Mouse (Mus musculus) gastrocnemius, adult 18-20 months (tissue): ENCODE data around the gene Olfr49. TPM values are rescaled to one million over a fixed set of nuclear protein-coding genes. Genes with fewer than 3 reads are reported as not detected.

Experiments used
- DNase-seq: peaks from one replicate; pipeline ENCODE4 v3.0.0; 2021; ENCODE audit warnings: low spot score
- total RNA-seq, 2 experiments: library from RNA; stranded (reverse); gene quantifications; 2 replicates each; pipeline ENCODE4 v1.2.3; 2021

The Olfr49 gene
- total RNA-seq, 2 experiments from 2014 or later = not detected

DNA sequence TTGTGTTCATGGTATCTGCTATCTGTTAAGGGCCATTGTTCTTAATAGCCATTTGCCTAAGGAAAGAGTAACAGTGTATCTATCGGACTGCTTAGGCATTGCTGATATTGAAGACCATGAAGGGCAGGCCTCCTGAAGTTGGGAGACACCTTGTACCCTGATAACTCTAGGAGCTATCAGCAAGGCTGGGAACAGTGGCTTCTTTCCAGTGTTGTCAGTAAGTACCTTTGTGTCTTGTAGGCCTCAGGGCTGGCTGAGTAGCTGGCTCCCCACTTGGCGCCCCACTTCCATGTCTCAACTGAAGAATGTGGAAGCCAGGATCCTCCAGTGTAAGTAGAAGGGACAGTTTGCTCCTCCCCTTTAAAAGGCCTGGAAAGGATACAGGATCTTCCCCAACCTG, 23.4 kb downstream of the Olfr49 start:
- no peak for DNase-seq

GRCm38 (mm10) chr14:54260196-54260595, 24.5 kb downstream of the Olfr49 start:
- no peak for DNase-seq

DNA sequence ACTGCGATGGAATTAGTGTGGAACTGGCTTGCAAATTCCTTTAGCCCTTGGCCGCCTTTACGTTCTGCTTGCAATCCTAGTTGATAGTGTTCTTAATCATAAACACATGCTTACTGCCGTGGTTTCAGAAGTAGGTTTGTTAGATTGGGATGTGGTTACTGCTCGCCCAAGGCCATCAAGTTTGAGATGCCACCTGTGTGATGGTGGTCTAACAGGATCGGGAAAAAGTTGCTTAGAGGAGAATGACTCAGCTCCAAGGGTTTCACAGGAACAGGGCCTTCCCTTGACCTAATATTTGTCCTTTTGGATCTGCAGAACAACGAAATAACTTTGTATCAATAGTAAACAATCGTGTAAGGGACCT, 25.0 kb downstream of the Olfr49 start:
- no peak for DNase-seq

GRCm38 (mm10) chr14:54259003-54259721, 25.6 kb downstream of the Olfr49 start:
- peak; percentile 95 for DNase-seq

GRCm38 (mm10) chr14:54258131-54258670, 26.5 kb downstream of the Olfr49 start:
- no peak for DNase-seq

DNA sequence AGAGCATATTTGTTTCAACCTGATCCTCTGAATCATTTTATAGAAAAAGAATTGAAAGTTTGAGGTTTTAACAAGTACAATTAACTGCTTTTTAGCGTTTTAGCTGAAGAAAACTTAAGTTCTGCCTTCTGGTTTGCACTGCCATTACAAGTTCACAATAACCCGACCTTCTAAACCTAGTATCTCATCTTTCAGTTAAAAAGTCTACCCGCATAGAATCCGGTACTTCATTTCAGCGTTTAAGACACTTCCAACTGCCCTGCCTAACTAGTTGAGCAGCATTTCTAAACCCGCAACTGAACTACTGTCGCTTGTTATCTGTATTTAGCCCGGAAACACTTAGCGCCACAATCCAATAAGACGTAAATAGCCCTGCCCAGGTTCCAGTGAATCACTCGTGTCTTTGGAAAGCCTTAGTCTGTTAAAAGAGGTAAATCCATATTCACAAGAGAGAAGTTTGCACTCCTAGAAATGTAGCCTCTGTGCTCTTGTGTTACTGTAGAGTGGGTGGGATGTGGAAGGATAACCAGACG, 30.0 kb downstream of the Olfr49 start:
- no peak for DNase-seq

DNA sequence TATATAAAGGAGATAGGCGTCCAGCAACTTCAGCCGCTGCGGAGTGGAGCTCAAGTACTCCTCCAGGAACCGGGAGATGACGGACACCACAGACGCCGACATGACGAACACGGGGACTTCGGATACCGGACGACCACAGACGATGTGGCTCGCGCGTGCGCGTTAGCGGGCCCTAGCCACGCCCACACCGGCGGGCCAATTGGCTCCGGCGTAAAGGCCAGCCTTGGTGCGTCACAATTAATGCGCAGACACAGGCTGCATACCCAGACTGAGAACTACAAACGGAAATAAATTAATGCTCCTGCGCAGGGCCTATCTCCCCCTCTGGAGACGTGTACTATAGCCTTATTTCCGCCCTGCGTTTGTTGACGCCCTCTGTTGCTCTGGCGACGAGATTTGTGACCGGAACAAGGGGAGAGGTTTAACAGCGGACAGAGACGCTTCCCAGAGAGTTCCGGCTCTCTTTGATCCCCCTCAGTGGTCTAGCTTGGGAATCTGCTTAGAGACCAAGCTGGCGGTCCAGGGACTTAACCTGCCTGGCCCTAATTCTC, 30.9 kb downstream of the Olfr49 start, which contains the start of the genes Dad1 and Abhd4:
Gene Dad1, minus strand, starts transcription at position 364 of the 551 bp plus-strand sequence.
Gene Abhd4, plus strand, starts transcription at position 448 of the 551 bp plus-strand sequence.
- DNase-seq = peak; percentile 98

- no peak for DNase-seq
Measured at GRCm38 (mm10) chr14:54250122-54250521, 34.6 kb downstream of the Olfr49 start.

DNA sequence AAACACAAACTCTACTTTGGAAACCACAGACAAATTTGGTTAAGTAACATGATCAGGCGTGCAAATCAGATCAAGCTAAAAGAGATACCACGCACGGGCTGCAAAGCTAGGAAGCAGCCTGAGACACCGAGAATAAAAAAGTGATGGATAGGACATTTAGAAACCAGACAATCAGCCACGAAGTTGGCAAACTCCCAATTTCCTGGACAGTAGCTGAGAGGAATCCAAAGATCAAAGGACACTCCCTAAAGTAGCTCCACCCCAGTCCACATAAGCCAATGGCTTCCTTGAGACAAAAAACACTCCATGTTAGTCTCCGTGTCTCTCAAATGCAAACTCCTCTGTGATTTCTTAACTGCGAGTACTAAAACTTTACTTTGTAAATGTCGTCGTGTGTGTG, 35.4 kb downstream of the Olfr49 start:
- no peak for DNase-seq

DNA sequence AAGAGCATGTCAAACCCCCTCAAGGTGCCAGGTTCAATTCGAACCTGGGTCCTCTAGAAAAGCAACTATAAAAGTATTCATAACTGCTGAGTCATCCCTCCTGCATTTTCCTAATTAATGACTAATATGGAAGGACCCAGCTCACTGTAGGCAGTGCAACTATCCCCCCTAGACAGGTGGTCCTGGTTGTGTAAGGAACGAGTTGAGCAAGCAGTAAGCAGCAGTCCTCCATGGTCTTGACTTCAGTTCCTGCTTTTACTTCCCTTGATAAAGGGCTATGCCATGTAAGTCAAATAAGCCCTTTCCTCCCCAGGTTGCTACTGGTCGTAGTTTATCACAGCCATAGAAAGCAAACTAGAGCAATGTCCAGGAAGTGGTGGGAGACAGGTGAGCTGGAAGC, 38.5 kb downstream of the Olfr49 start:
- no peak for DNase-seq

DNA sequence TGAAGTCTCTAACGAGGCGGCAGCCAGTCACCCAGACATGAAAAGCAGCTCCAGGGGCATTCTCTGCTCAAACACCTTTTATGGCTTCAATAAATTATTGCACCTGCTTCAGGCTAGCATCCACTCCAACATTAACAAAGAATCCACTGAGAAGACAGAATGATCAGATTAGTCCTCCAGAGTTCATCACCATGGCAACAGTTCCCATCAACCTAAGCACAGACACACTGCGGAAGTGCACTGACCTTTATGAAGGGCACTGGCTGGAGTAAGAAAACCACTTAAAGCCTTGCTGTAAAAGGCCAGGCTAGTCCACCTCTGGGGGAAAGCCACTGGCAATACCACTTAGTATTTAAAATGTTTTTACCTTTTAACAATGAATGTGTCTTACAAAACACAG, 40.6 kb downstream of the Olfr49 start:
- DNase-seq = no peak

DNA sequence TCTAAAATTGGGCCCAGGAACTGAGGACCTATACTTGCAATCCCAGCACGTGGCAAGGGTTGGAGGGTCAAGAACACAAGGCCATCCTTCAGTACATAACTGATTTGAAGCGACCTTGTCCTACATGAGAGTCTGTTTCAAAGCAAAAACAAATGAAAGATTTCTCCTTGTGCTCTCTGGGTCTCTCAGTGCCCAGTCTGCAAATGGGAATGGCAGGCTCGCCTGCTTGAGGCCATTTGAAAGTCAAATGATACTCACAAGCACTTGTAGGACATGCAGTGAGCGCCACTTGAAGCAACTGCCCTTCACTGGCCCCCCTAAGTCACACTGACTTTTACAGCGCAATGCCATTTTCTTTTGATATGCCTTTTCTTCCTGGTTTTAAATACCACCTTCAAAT, 44.2 kb downstream of the Olfr49 start:
- no peak for DNase-seq

DNA sequence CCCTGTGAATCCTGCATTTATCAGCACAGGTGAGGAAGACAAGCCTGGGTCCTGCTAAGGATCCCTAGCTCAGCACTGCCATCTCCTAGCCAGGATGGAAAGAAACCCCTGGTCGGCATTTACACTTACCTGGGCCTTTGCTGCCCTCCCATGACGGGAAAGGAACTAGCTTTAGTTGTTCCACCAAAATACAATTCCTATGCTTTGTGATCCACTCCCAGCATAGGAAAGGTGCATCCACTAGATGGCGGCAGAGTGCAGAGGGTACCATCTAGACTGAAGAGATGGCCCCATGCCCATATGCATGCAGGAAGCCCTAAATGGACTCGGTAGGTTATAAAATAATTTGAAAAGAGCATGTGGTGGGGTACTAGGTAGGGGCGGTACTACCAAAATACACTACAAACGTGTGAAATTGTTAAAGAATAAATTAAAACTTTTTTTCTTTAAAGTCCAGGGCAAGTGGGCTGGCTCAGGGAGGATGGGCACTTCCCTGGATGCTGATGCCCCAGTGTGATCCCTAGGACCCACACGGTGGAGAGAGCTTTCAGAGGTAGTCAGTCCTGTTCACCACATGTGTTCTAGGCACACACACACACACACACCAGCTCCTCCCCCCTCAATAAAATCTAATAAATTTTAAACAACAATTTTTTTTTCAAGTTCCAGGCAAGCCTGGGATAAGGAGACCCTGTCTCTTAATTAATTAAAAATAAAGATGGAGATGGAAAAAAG, 45.6 kb downstream of the Olfr49 start:
- peak; percentile 82 for DNase-seq

GRCm38 (mm10) chr14:54236881-54237280, 47.9 kb downstream of the Olfr49 start:
- no peak for DNase-seq

- DNase-seq = no peak
Measured at GRCm38 (mm10) chr14:54235825-54236540, 48.8 kb downstream of the Olfr49 start.

GRCm38 (mm10) chr14:54234231-54235040, 50.3 kb downstream of the Olfr49 start:
- DNase-seq = no peak

- DNase-seq = no peak
Measured at GRCm38 (mm10) chr14:54233559-54234143, 51.1 kb downstream of the Olfr49 start.

DNA sequence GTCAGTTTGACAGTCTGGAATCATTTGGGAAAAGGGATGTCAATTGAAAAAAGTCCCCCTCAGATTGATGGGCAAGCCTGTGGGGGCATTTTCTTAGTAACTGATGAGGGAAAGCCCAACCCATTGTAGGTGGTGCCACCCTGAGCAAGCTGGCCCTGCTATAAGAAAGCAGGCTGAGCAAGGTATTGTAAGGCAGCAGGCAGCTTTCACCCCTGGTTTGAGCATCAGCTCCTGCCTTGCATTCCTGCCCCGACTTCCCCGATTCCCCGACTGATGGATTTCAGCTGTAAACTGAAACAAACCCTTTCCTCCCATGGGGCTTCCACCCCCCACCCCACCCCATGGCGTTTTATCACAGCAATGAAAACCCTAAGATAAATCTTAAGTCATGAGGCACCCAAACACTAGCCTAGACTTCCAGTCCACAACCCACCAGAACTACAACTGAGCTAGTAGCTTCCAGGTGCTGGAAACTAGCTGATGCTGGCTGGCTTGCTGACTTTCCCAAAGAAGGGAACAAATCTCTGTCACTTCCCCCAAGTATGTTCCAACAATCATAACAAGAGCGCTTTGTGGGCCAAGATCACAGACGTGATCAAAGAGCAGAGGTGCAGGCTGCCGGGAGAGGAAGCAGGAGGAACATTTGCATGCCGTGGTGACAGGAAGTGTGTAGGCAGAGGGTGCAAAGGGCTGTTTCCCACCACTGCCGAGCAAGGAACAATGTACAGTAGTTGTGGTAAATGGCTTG, 51.8 kb downstream of the Olfr49 start:
- DNase-seq = peak; percentile 18

DNA sequence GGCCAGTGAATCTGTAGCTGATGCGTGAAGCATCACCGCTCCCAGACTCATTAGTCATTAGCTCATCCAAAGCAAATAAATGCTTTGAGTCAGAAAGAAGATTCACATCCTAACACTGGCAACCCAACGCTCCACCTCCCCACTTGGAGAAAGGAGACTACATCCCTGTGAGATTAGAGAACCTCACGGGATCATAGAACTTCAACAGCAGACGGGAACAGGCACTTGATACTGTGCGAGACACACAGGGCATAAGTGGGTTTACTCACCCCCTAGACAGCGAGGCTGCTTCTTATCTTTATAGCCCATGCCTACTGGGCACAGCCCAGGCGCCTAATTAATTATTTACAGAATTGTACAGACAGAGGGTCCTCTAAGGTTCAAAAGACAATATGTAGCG, 52.6 kb downstream of the Olfr49 start:
- no peak for DNase-seq
